Mouse (Mus musculus) gonadal fat pad, adult 2 months (tissue): ENCODE measurements around the gene Snx21. TPM values are rescaled to one million over a fixed set of nuclear protein-coding genes. Genes with fewer than 3 reads are reported as not detected.

ENCODE experiments used
- DNase-seq: peaks from one replicate; pipeline ENCODE4 v3.0.0-alpha.2; 2012; ENCODE audit warnings: low read depth
- polyA plus RNA-seq: library from polyadenylated mRNA; depleted of rRNA; stranded (reverse); fragments of >200 nt; gene quantifications from 2 replicates; pipeline ENCODE4 v1.2.3, GENCODE M21; 2012; rRNA removed

The Snx21 gene
- polyA plus RNA-seq, 1 experiment: 23.0 TPM

GRCm38 (mm10) chr2:164829090-164829489 lies 43.5 kb downstream of the Snx21 start:
- DNase-seq: no peak

- no peak for DNase-seq
Measured at GRCm38 (mm10) chr2:164831029-164831428, 45.4 kb downstream of the Snx21 start.

GRCm38 (mm10) chr2:164832032-164832747 lies 46.6 kb downstream of the Snx21 start:
- no peak for DNase-seq

GRCm38 (mm10) chr2:164832748-164833301 lies 47.2 kb downstream of the Snx21 start, which contains the start of gene Ctsa:
Gene Ctsa, plus strand, starts transcription at chr2:164832873.
- DNase-seq: no peak

GRCm38 (mm10) chr2:164833314-164833959 lies 47.8 kb downstream of the Snx21 start, which contains the start of gene Neurl2:
Gene Neurl2, minus strand, starts transcription at chr2:164833456.
- peak; percentile 52 for DNase-seq

- no peak for DNase-seq
Measured at GRCm38 (mm10) chr2:164834531-164834930, 48.9 kb downstream of the Snx21 start.

GRCm38 (mm10) chr2:164835164-164835563 lies 49.5 kb downstream of the Snx21 start:
- DNase-seq: no peak

Other genes with a start within 250 kb of the Snx21 start
- gene Wfdc2, start 223.4 kb upstream of the Snx21 start, polyA plus RNA-seq: 12.1 and 16.0 TPM in 2 replicates
- gene Spint3, start 212.4 kb upstream of the Snx21 start, polyA plus RNA-seq: 317 and 597 TPM in 2 replicates
- 94.1 and 109 TPM in 2 replicates for gene Wfdc6a, start 200.4 kb upstream of the Snx21 start, polyA plus RNA-seq
- 211 and 222 TPM in 2 replicates for gene Eppin, start 192.2 kb upstream of the Snx21 start, polyA plus RNA-seq
- gene Wfdc6b, start 172.3 kb upstream of the Snx21 start, polyA plus RNA-seq: 159 and 208 TPM in 2 replicates
- gene Wfdc8, start 172.2 kb upstream of the Snx21 start, polyA plus RNA-seq: 341 and 347 TPM in 2 replicates
- 238 and 428 TPM in 2 replicates for gene Wfdc16, start 147.0 kb upstream of the Snx21 start, polyA plus RNA-seq
- gene Wfdc10, start 129.8 kb upstream of the Snx21 start, polyA plus RNA-seq: 5,228 and 5,435 TPM in 2 replicates
- gene Wfdc9, start 129.2 kb upstream of the Snx21 start, polyA plus RNA-seq: 190 and 293 TPM in 2 replicates
- 6.6 and 15.6 TPM in 2 replicates for gene Wfdc11, start 111.7 kb upstream of the Snx21 start, polyA plus RNA-seq
- 1,038 and 1,237 TPM in 2 replicates for gene Wfdc13, start 100.7 kb upstream of the Snx21 start, polyA plus RNA-seq
- 272 and 330 TPM in 2 replicates for gene Spint4, start 87.3 kb upstream of the Snx21 start, polyA plus RNA-seq
- gene Spint5, start 70.5 kb upstream of the Snx21 start, polyA plus RNA-seq: 127 and 235 TPM in 2 replicates
- gene Wfdc3, start 39.9 kb upstream of the Snx21 start, polyA plus RNA-seq: 11.1 and 11.3 TPM in 2 replicates
- gene Dnttip1, start 39.8 kb upstream of the Snx21 start, polyA plus RNA-seq: 29.9 and 49.6 TPM in 2 replicates
- 8.5 and 11.8 TPM in 2 replicates for gene Ube2c, start 15.9 kb upstream of the Snx21 start, polyA plus RNA-seq
- gene Tnnc2, start 5.9 kb upstream of the Snx21 start, polyA plus RNA-seq: 17.6 and 20.6 TPM in 2 replicates
- gene Acot8, start 19.1 kb downstream of the Snx21 start, polyA plus RNA-seq: 31.4 and 31.5 TPM in 2 replicates
- 3.4 and 3.7 TPM in 2 replicates for gene Zswim3, start 19.3 kb downstream of the Snx21 start, polyA plus RNA-seq
- gene Zswim1, start 36.9 kb downstream of the Snx21 start, polyA plus RNA-seq: 10.5 and 11.8 TPM in 2 replicates
- 0.46 and 0.70 TPM in 2 replicates for gene Spata25, start 42.7 kb downstream of the Snx21 start, polyA plus RNA-seq
- 274 and 289 TPM in 2 replicates for gene Ctsa, start 47.0 kb downstream of the Snx21 start, polyA plus RNA-seq
- gene Neurl2, start 47.6 kb downstream of the Snx21 start, polyA plus RNA-seq: 5.9 and 7.4 TPM in 2 replicates
- gene Pltp, start 71.9 kb downstream of the Snx21 start, polyA plus RNA-seq: 277 and 290 TPM in 2 replicates
- gene Pcif1, start 93.5 kb downstream of the Snx21 start, polyA plus RNA-seq: 32.0 and 33.9 TPM in 2 replicates
- 20.6 and 21.7 TPM in 2 replicates for gene Zfp335, start 125.9 kb downstream of the Snx21 start, polyA plus RNA-seq
- 7.0 and 9.7 TPM in 2 replicates for gene Mmp9, start 155.0 kb downstream of the Snx21 start, polyA plus RNA-seq
- gene Slc12a5, start 175.0 kb downstream of the Snx21 start, polyA plus RNA-seq: 1.7 and 2.0 TPM in 2 replicates
- gene Ncoa5, start 249.0 kb downstream of the Snx21 start, polyA plus RNA-seq: 22.9 and 23.8 TPM in 2 replicates